Mouse (Mus musculus) CH12.LX (cell line): ENCODE data around the gene Gstm6.

Experiments
- BHLHE40 ChIP-seq: IDR thresholded peaks from 2 replicates; pipeline ENCODE4 v1.6.1; 2011; ENCODE audit warnings: mild to moderate bottlenecking, low read depth, low read length, improper control_type of control experiment
- CTCF ChIP-seq, 2 experiments: IDR thresholded peaks in 1 of 2; conservative IDR thresholded peaks in 1 of 2; 2 replicates each; pipeline ENCODE4 v1.5.1; 2011 to 2012; ENCODE audit warnings: low read depth in 2 of 2, low read length in 2 of 2, improper control_type of control experiment in 1 of 2, inconsistent platforms in 1 of 2, mild to moderate bottlenecking in 1 of 2, moderate library complexity in 1 of 2
- HCFC1 ChIP-seq: IDR thresholded peaks from 2 replicates; pipeline ENCODE4 v1.6.1; 2012; ENCODE audit warnings: low read depth, mild to moderate bottlenecking, inconsistent platforms, low read length, improper control_type of control experiment
- KAT2A ChIP-seq: IDR thresholded peaks from 2 replicates; pipeline ENCODE4 v1.6.1; 2012; ENCODE audit warnings: low read length, improper control_type of control experiment, inconsistent platforms; ENCODE audit not compliant: insufficient replicate concordance
- MAFK ChIP-seq: IDR thresholded peaks from 2 replicates; pipeline ENCODE4 v1.6.1; 2011; ENCODE audit warnings: low read length, improper control_type of control experiment; ENCODE audit not compliant: insufficient replicate concordance
- MAX ChIP-seq: IDR thresholded peaks from 2 replicates; pipeline ENCODE4 v1.6.1; 2011; ENCODE audit warnings: low read length, improper control_type of control experiment
- USF1 ChIP-seq: IDR thresholded peaks from 2 replicates; pipeline ENCODE4 v1.6.1; 2014; ENCODE audit warnings: low read depth, mild to moderate bottlenecking, inconsistent platforms, low read length, improper control_type of control experiment

GRCm38 (mm10) chr3:107965592-107965991 is 22.0 kb upstream of the Gstm6 start:
- TF ChIP-seq USF1 = no peak
- TF ChIP-seq KAT2A = no peak
- TF ChIP-seq MAX = no peak
- TF ChIP-seq CTCF (conservative IDR thresholded peaks at IDR 0.05 in 1 of 2, IDR thresholded peaks at IDR 0.05 in 1 of 2; ENCODE audit: low read depth in 2 of 2, low read length in 2 of 2) = no peak
- no peak for TF ChIP-seq BHLHE40
- TF ChIP-seq HCFC1 = no peak
- no peak for TF ChIP-seq MAFK
